Mouse (Mus musculus) cerebellum, adult 2 months (tissue): ENCODE measurements around the gene Vwa1.

Experiments used
- CTCF ChIP-seq: fragments of 200-500 bp; IDR thresholded peaks from 2 replicates; pipeline ENCODE4 v1.5.1; 2011; ENCODE audit warnings: low read depth, mild to moderate bottlenecking, control low read depth, low read length, moderate library complexity, borderline replicate concordance; ENCODE audit not compliant: insufficient read depth
- POLR2A ChIP-seq: fragments of 200-500 bp; IDR thresholded peaks from 2 replicates; pipeline ENCODE4 v1.6.1; 2011; ENCODE audit warnings: low read length, control low read depth, borderline replicate concordance; ENCODE audit not compliant: insufficient read depth

DNA sequence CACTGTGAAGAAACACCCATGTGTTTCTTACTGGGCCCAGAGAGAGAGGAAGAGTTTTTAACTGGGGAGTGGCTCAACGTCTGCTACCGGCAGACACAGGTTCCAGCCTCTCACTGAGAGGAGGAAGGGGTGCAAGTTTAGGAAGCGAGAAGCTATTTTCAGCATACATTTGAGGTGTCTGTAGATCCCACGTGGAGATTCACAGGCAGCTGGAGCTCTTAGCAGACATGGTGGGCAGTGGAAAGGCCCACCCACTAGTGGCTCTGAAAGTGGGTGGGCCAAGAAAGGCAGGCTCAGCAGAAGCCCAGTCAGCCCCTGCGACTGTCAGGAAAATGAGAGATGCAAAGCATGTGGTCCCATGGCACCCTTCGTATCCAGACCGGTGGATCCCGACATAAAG is 36.2 kb downstream of the Vwa1 start:
- no peak for TF ChIP-seq POLR2A
- no peak for TF ChIP-seq CTCF
